8 mouse cellular contexts compared by ENCODE assay signal in the genomic region with DNA sequence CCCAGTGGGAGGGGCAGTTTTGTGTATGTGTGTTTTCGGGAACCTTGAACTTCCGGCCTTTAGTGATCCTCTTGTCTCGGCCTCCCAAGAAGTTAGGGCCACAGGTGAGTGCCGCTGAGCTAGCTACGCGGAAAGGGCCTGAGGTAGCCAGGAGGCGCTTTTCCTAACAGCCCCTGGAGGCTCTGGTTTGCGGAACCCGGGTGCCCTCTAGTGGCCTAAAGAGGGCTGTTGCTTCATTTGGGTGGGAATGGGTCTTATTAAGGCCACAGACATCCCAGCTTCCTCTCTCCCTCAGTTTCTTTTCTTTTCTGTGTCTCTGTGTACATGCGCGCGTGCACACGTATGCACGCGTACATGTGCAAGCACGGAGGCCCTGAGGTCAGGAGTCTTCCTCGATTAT. TPM values are rescaled to one million over a fixed set of nuclear protein-coding genes. Genes with fewer than 3 reads are reported as not detected.
DNase-seq lines count a peak whose midpoint lies in the region; ATAC-seq and TF ChIP-seq lines count a peak whose summit lies in the region.

No protein-coding gene starts in this region.

- H3K4me1 ChIP-seq in neural tube, embryonic 15.5 days, result no peaks in the 10 kb centered on the region
- peaks cover 10% of the 10 kb centered on the region; the same call in 1 of the 2 replicates for H3K4me1 ChIP-seq in limb, embryonic 10.5 days
- H3K4me1 ChIP-seq in midbrain, postnatal 0 days (ENCODE audit: insufficient read depth, low read length), result no peaks in the 10 kb centered on the region

- peak; percentile 94 for TF ChIP-seq CTCF in midbrain, postnatal 0 days (IDR thresholded peaks at IDR 0.05)

- H3K27ac ChIP-seq in neural tube, embryonic 15.5 days (replicated peaks), result no peak overlapping the region
- no peak overlapping the region for H3K27ac ChIP-seq in limb, embryonic 10.5 days
- no peak overlapping the region for H3K27ac ChIP-seq in midbrain, postnatal 0 days (ENCODE audit: low read depth, low read length)

- H3K27me3 ChIP-seq in neural tube, embryonic 15.5 days (replicated peaks), result no peaks in the 10 kb centered on the region
- no peaks in the 10 kb centered on the region for H3K27me3 ChIP-seq in limb, embryonic 10.5 days (ENCODE audit: low read depth, poor library complexity, severe bottlenecking)
- no peaks in the 10 kb centered on the region for H3K27me3 ChIP-seq in midbrain, postnatal 0 days (ENCODE audit: insufficient read depth, low read length)

- WGBS in neural tube, embryonic 15.5 days, result 18% methylated on average over 17 of the region's 17 CpGs
- 14% methylated on average over 17 of the region's 17 CpGs for WGBS in limb, embryonic 10.5 days
- WGBS in midbrain, postnatal 0 days, result 11% methylated on average over 17 of the region's 17 CpGs

- H3K4me2 ChIP-seq in neural tube, embryonic 15.5 days, result no peak overlapping the region
- no peak overlapping the region for H3K4me2 ChIP-seq in midbrain, postnatal 0 days (ENCODE audit: low read depth, low read length, poor library complexity, severe bottlenecking)

- ATAC-seq in neural tube, embryonic 15.5 days (ENCODE audit: low FRiP score), result no peak
- peak; percentile 42; the same call in 1 of the 2 replicates for ATAC-seq in midbrain, postnatal 0 days (ENCODE audit: low FRiP score)

- no peak overlapping the region for H3K9ac ChIP-seq in neural tube, embryonic 15.5 days (replicated peaks)
- H3K9ac ChIP-seq in midbrain, postnatal 0 days (replicated peaks; ENCODE audit: low read length, poor library complexity, severe bottlenecking), result no peak overlapping the region

- H3K9me3 ChIP-seq in neural tube, embryonic 15.5 days (replicated peaks), result no peaks in the 10 kb centered on the region
- H3K9me3 ChIP-seq in limb, embryonic 10.5 days (replicated peaks), result no peaks in the 10 kb centered on the region
- no peaks in the 10 kb centered on the region for H3K9me3 ChIP-seq in midbrain, postnatal 0 days (ENCODE audit: low read length)

- DNase-seq in neural tube, embryonic 10.5 days (ENCODE audit: extremely low spot score, low spot score), result peak; percentile 82
- DNase-seq in cerebellum, postnatal 36 days, result peak; percentile 75 to 80
- peak; percentile 57 to 68 for DNase-seq in gastrocnemius, adult 8-10 months (ENCODE audit: low spot score in 2 of 2)
- peak; percentile 82 for DNase-seq in kidney, adult 18-20 months
- peak; percentile 89 for DNase-seq in limb, embryonic 10.5 days (ENCODE audit: low spot score)
- DNase-seq in midbrain, postnatal 0 days (ENCODE audit: low spot score), result peak; percentile 81
- peak; percentile 78 to 87 for DNase-seq in spleen, postnatal 4 days (ENCODE audit: low spot score in 2 of 2)

- H3K4me3 ChIP-seq in neural tube, embryonic 15.5 days (replicated peaks), result no peak overlapping the region
- H3K4me3 ChIP-seq in limb, embryonic 10.5 days, result no peak overlapping the region
- H3K4me3 ChIP-seq in midbrain, postnatal 0 days (ENCODE audit: low read depth, low read length), result no peak overlapping the region

- H3K36me3 ChIP-seq in neural tube, embryonic 15.5 days, result no peaks in the 10 kb centered on the region; the same call in 1 of the 2 replicates
- H3K36me3 ChIP-seq in limb, embryonic 10.5 days, result peaks cover 10% of the 10 kb centered on the region
- peaks cover 13% of the 10 kb centered on the region for H3K36me3 ChIP-seq in midbrain, postnatal 0 days (ENCODE audit: insufficient read depth, low read length)

RNA-seq across cellular contexts. Expression of a gene that starts 6.5 kb away (rescaled TPM):
- 23.4 and 24.1 TPM in 2 replicates for polyA plus RNA-seq in neural tube, embryonic 15.5 days (2015; fragmentation: Nextera tagmentation; extraction: Ambion mirVana)
- total RNA-seq in gastrocnemius, adult 8-10 months (2022), result 1 to 10 TPM; 2.1 to 2.8 (median 2.5) TPM
- 14.4 and 17.7 TPM in 2 replicates for polyA plus RNA-seq in limb, embryonic 10.5 days (2016; fragmentation: Nextera tagmentation; extraction: Ambion mirVana)
- total RNA-seq in midbrain, postnatal 0 days (2014; rRNA removed), result 51.2 and 58.0 TPM in 2 replicates
- 20.9 and 21.6 TPM in 2 replicates for polyA plus RNA-seq in midbrain, postnatal 0 days (2015; fragmentation: Nextera tagmentation; extraction: Ambion mirVana)

RNA-seq across cellular contexts. Expression of a gene that starts 54.1 kb away (rescaled TPM):
- polyA plus RNA-seq in neural tube, embryonic 15.5 days (2015; fragmentation: Nextera tagmentation; extraction: Ambion mirVana), result 62.1 and 63.9 TPM in 2 replicates
- total RNA-seq in gastrocnemius, adult 8-10 months (2022), result 10 to 100 TPM; 17.0 to 18.9 (median 17.6) TPM
- 66.0 and 75.4 TPM in 2 replicates for polyA plus RNA-seq in limb, embryonic 10.5 days (2016; fragmentation: Nextera tagmentation; extraction: Ambion mirVana)
- 7.9 and 24.0 TPM in 2 replicates for total RNA-seq in midbrain, postnatal 0 days (2014; rRNA removed)
- polyA plus RNA-seq in midbrain, postnatal 0 days (2015; fragmentation: Nextera tagmentation; extraction: Ambion mirVana), result 64.9 and 68.9 TPM in 2 replicates
